Mouse (Mus musculus) CH12.LX (cell line): ENCODE data around the gene Bbs10. TPM values are rescaled to one million over a fixed set of nuclear protein-coding genes. Genes with fewer than 3 reads are reported as not detected.

Experiments used
- DNase-seq: peaks from one replicate; pipeline ENCODE4 v3.0.0-alpha.2; 2013; ENCODE audit errors: extremely low read depth
- H3K27ac ChIP-seq: 2 replicates; pipeline ENCODE4 v1.5.1; 2012; ENCODE audit warnings: low read depth, mild to moderate bottlenecking, control low read depth, moderate library complexity; ENCODE audit not compliant: insufficient read depth
- H3K27me3 ChIP-seq: replicated peaks from 2 replicates; pipeline ENCODE3; 2012; ENCODE audit warnings: inconsistent platforms
- H3K36me3 ChIP-seq, 2 experiments: replicated peaks in 1 of 2; 2 replicates each; pipeline versions ENCODE3 to v1.6.1; 2012; ENCODE audit warnings: inconsistent platforms in 1 of 2, low read length in 1 of 2, mild to moderate bottlenecking in 1 of 2, mixed read lengths in 1 of 2, moderate library complexity in 1 of 2; ENCODE audit not compliant: control insufficient read depth in 1 of 2, insufficient read depth in 1 of 2
- H3K4me1 ChIP-seq, 2 experiments: 2 replicates each; pipeline ENCODE4 v1.6.1; 2012; ENCODE audit warnings: inconsistent platforms in 1 of 2, moderate library complexity in 1 of 2; ENCODE audit not compliant: insufficient read depth in 2 of 2, control insufficient read depth in 1 of 2
- H3K4me2 ChIP-seq: 2 replicates; pipeline ENCODE4 v1.6.1; 2012; ENCODE audit warnings: low read depth, mild to moderate bottlenecking, control low read depth; ENCODE audit not compliant: poor library complexity, insufficient read depth, severe bottlenecking
- H3K4me3 ChIP-seq, 3 experiments: fragments of 150-350 bp in 1 of 3; sonication (generic) in 1 of 3; replicated peaks in 1 of 3; 2 replicates each; pipeline versions ENCODE3 to v1.5.1; 2011 to 2012; ENCODE audit warnings: low read depth in 2 of 3, low read length in 2 of 3, mild to moderate bottlenecking in 2 of 3, moderate library complexity in 2 of 3, control low read depth in 1 of 3, improper control_type of control experiment in 1 of 3, inconsistent platforms in 1 of 3, mixed read lengths in 1 of 3; ENCODE audit not compliant: poor library complexity in 1 of 3
- H3K79me2 ChIP-seq: replicated peaks from 2 replicates; pipeline ENCODE4 v1.6.1; 2012; ENCODE audit warnings: mild to moderate bottlenecking, moderate library complexity; ENCODE audit not compliant: control insufficient read depth, poor library complexity, insufficient read depth, severe bottlenecking; ENCODE audit errors: extremely low read depth
- H3K9ac ChIP-seq: 2 replicates; pipeline ENCODE4 v1.6.1; 2012; ENCODE audit warnings: low read depth, mild to moderate bottlenecking, control low read depth, moderate library complexity; ENCODE audit not compliant: insufficient read depth
- H3K9me3 ChIP-seq: replicated peaks from 2 replicates; pipeline ENCODE3; 2012; ENCODE audit warnings: low read length, inconsistent platforms, mixed read lengths
- BHLHE40 ChIP-seq: IDR thresholded peaks from 2 replicates; pipeline ENCODE4 v1.6.1; 2011; ENCODE audit warnings: mild to moderate bottlenecking, low read depth, low read length, improper control_type of control experiment
- CHD1 ChIP-seq: IDR thresholded peaks from 2 replicates; pipeline ENCODE4 v1.6.1; 2012; ENCODE audit warnings: low read depth, low read length, improper control_type of control experiment, inconsistent platforms
- CHD2 ChIP-seq: IDR thresholded peaks from 2 replicates; pipeline ENCODE4 v1.6.1; 2011; ENCODE audit warnings: low read length, improper control_type of control experiment
- CTCF ChIP-seq, 2 experiments: IDR thresholded peaks in 1 of 2; conservative IDR thresholded peaks in 1 of 2; 2 replicates each; pipeline ENCODE4 v1.5.1; 2011 to 2012; ENCODE audit warnings: low read depth in 2 of 2, low read length in 2 of 2, improper control_type of control experiment in 1 of 2, inconsistent platforms in 1 of 2, mild to moderate bottlenecking in 1 of 2, moderate library complexity in 1 of 2
- E2F4 ChIP-seq: IDR thresholded peaks from 2 replicates; pipeline ENCODE4 v1.6.1; 2011; ENCODE audit warnings: low read depth, low read length, improper control_type of control experiment; ENCODE audit not compliant: insufficient replicate concordance
- EP300 ChIP-seq: IDR thresholded peaks from 2 replicates; pipeline ENCODE4 v1.6.1; 2011; ENCODE audit warnings: low read length, improper control_type of control experiment
- IRF4 ChIP-seq: IDR thresholded peaks from 2 replicates; pipeline ENCODE4 v1.6.1; 2014; ENCODE audit warnings: low read depth, mild to moderate bottlenecking, inconsistent platforms, low read length, improper control_type of control experiment
- JUN ChIP-seq: IDR thresholded peaks from 2 replicates; pipeline ENCODE4 v1.6.1; 2011; ENCODE audit warnings: low read depth, mild to moderate bottlenecking, low read length, improper control_type of control experiment, moderate library complexity; ENCODE audit not compliant: insufficient read depth
- JUND ChIP-seq: conservative IDR thresholded peaks from 2 replicates; pipeline ENCODE4 v1.6.1; 2011; ENCODE audit warnings: low read depth, low read length, improper control_type of control experiment
- KAT2A ChIP-seq: IDR thresholded peaks from 2 replicates; pipeline ENCODE4 v1.6.1; 2012; ENCODE audit warnings: low read length, improper control_type of control experiment, inconsistent platforms; ENCODE audit not compliant: insufficient replicate concordance
- MAFK ChIP-seq: IDR thresholded peaks from 2 replicates; pipeline ENCODE4 v1.6.1; 2011; ENCODE audit warnings: low read length, improper control_type of control experiment; ENCODE audit not compliant: insufficient replicate concordance
- MXI1 ChIP-seq: IDR thresholded peaks from 2 replicates; pipeline ENCODE4 v1.6.1; 2011; ENCODE audit warnings: mild to moderate bottlenecking, low read depth, low read length, improper control_type of control experiment
- NELFE ChIP-seq: IDR thresholded peaks from 2 replicates; pipeline ENCODE4 v1.6.1; 2011; ENCODE audit warnings: low read depth, low read length, improper control_type of control experiment
- NRF1 ChIP-seq: IDR thresholded peaks from 2 replicates; pipeline ENCODE4 v1.6.1; 2014; ENCODE audit warnings: low read depth, mild to moderate bottlenecking, inconsistent platforms, low read length, improper control_type of control experiment, moderate library complexity
- PAX5 ChIP-seq: IDR thresholded peaks from 2 replicates; pipeline ENCODE4 v1.6.1; 2012; ENCODE audit warnings: low read length, inconsistent platforms, mixed read lengths
- POLR2A ChIP-seq: IDR thresholded peaks from 2 replicates; pipeline ENCODE4 v1.6.1; 2011; ENCODE audit warnings: low read depth, mild to moderate bottlenecking, improper control_type of control experiment, low read length
- RAD21 ChIP-seq: IDR thresholded peaks from 2 replicates; pipeline ENCODE4 v1.6.1; 2011; ENCODE audit warnings: low read depth, mild to moderate bottlenecking, low read length, improper control_type of control experiment, moderate library complexity
- SIN3A ChIP-seq: IDR thresholded peaks from 2 replicates; pipeline ENCODE4 v1.6.1; 2012; ENCODE audit warnings: low read length, improper control_type of control experiment, inconsistent platforms
- SMC3 ChIP-seq: IDR thresholded peaks from 2 replicates; pipeline ENCODE4 v1.6.1; 2011; ENCODE audit warnings: low read depth, low read length, improper control_type of control experiment
- UBTF ChIP-seq: IDR thresholded peaks from 2 replicates; pipeline ENCODE4 v1.6.1; 2012; ENCODE audit warnings: low read depth, mild to moderate bottlenecking, inconsistent platforms, low read length, improper control_type of control experiment, moderate library complexity
- USF1 ChIP-seq: IDR thresholded peaks from 2 replicates; pipeline ENCODE4 v1.6.1; 2014; ENCODE audit warnings: low read depth, mild to moderate bottlenecking, inconsistent platforms, low read length, improper control_type of control experiment
- ZC3H11A ChIP-seq: IDR thresholded peaks from 2 replicates; pipeline ENCODE4 v1.6.1; 2012; ENCODE audit warnings: low read depth, mild to moderate bottlenecking, inconsistent platforms, low read length, improper control_type of control experiment
- ZKSCAN1 ChIP-seq: IDR thresholded peaks from 2 replicates; pipeline ENCODE4 v1.6.1; 2012; ENCODE audit warnings: low read depth, inconsistent platforms, low read length, improper control_type of control experiment, borderline replicate concordance
- ZMIZ1 ChIP-seq: IDR thresholded peaks from 2 replicates; pipeline ENCODE4 v1.6.1; 2012; ENCODE audit warnings: low read depth, mild to moderate bottlenecking, inconsistent platforms, low read length, improper control_type of control experiment
- dilution Hi-C: fragments of 300-500 bp; cut with MboI; formaldehyde crosslinking; loops from 2 replicates; pipeline ENCODE4 v1.14.3; 2020; ENCODE audit warnings: low sequenced_read_pairs; ENCODE audit not compliant: extremely low pct_unique_long_range_greater_than_20kb, extremely low pct_ligation_motif_present
- in situ Hi-C: fragments of 300-500 bp; cut with MboI; formaldehyde crosslinking; loops from 3 replicates; pipeline ENCODE4 v1.14.3; 2019; ENCODE audit warnings: low sequenced_read_pairs, low pct_ligation_motif_present, low pct_unique_long_range_greater_than_20kb, mixed read lengths
- polyA plus RNA-seq: library from polyadenylated mRNA; unstranded; fragments of >175 nt; gene quantifications from 2 replicates; pipeline ENCODE4 v1.2.1, GENCODE M21; 2012; ENCODE audit warnings: low read depth; ENCODE audit not compliant: insufficient read length
- total RNA-seq, 2 experiments: library from RNA; depleted of rRNA; stranded (reverse); fragments of 300-350 nt in 1 of 2; fragments of >200 nt in 1 of 2; gene quantifications; 2 replicates each; pipeline ENCODE4 v1.2.3; 2012 to 2014

The Bbs10 gene
- total and polyA plus RNA-seq, 3 experiments, result 2.2 to 6.0 (median 4.5) TPM

DNA sequence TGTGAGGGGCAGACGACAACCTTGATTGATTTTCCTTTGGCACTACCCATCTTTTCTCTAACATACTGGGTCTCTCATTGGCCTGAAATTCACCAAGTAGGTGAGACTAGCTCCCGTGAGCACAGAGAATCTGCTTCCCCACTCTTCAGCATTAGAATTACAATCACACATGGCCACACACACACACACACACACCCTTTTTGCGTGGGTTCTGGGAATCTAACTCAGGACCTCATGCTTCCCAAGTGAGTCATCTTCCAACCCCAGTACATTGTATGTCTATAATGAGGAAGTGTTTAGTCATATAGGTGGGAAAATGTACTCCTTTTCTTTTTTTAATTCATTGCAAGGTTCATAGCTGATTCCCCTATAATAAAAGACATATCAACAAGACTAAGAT, 41.1 kb upstream of the Bbs10 start:
- in situ Hi-C loops, result no loop called here
- no peak overlapping the region for H3K9ac ChIP-seq
- DNase-seq, result no peak

DNA sequence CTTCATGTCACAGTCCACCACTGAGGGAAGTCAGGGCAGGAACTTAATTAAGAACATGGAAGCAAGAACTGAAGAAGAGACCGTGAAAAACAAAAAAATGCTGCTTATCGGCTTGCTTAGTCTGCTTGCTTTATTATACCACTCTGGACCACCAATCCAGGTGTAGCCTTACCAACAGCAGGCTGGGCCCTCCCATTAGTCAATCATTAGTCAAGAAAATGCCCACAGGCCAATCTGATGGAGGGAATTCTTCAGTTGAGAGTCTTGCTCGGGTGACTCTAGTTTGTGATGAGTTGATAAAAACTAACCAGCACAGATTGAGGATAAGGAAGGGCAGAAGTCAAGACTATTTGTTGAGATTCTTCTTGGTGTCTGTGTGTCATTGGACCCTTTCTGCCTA, 40.2 kb upstream of the Bbs10 start:
- in situ Hi-C loops (no loop called here), dilution Hi-C loops (no loop called here)
- Histone ChIP-seq H3K4me1 (no peaks in the 10 kb centered on the region), H3K79me2 (no peaks in the 10 kb centered on the region; the same call in 1 of the 2 replicates), H3K27ac (no peak overlapping the region), H3K27me3 (no peaks in the 10 kb centered on the region), H3K4me3 (no peak overlapping the region), H3K36me3 (peaks cover 8 to 32% of the 10 kb centered on the region in 2 experiments), H3K9ac (no peak overlapping the region), H3K4me2 (no peak overlapping the region), H3K9me3 (no peaks in the 10 kb centered on the region)
- no peak for DNase-seq
- TF ChIP-seq MAFK (no peak), IRF4 (no peak), NRF1 (no peak), CHD2 (no peak), PAX5 (no peak), RAD21 (no peak), BHLHE40 (no peak), KAT2A (no peak), ZMIZ1 (no peak), CHD1 (no peak), EP300 (no peak), USF1 (no peak), SMC3 (no peak)

More for the DNA sequence above, 41.1 kb upstream of the Bbs10 start:
- TF ChIP-seq JUND (no peak), MXI1 (no peak), JUN (no peak), NRF1 (no peak), ZKSCAN1 (no peak), ZMIZ1 (no peak), CHD2 (no peak), NELFE (no peak), E2F4 (no peak), CTCF (conservative IDR thresholded peaks at IDR 0.05 in 1 of 2, IDR thresholded peaks at IDR 0.05 in 1 of 2; ENCODE audit: low read depth in 2 of 2, low read length in 2 of 2) (no peak), MAFK (no peak), USF1 (no peak), POLR2A (no peak), UBTF (no peak), ZC3H11A (no peak), SIN3A (no peak), IRF4 (no peak), BHLHE40 (no peak), PAX5 (no peak)
- dilution Hi-C loops, result no loop called here
- no peaks in the 10 kb centered on the region for H3K9me3 ChIP-seq
- no peaks in the 10 kb centered on the region; the same call in 1 of the 2 replicates for H3K79me2 ChIP-seq
- no peaks in the 10 kb centered on the region for H3K27me3 ChIP-seq
- no peak overlapping the region for H3K4me2 ChIP-seq
- peaks cover 8 to 31% of the 10 kb centered on the region in 2 experiments for H3K36me3 ChIP-seq
- no peaks in the 10 kb centered on the region for H3K4me1 ChIP-seq
- H3K27ac ChIP-seq, result no peak overlapping the region
- H3K4me3 ChIP-seq, result no peak overlapping the region
